Comparison of ENCODE assay signal across 8 mouse cellular contexts in genomic region chr7:100029307-100029706, GRCm38 (mm10). TPM values are rescaled to one million over a fixed set of nuclear protein-coding genes. Genes with fewer than 3 reads are reported as not detected.
DNase-seq lines count a peak whose midpoint lies in the region; ATAC-seq and TF ChIP-seq lines count a peak whose summit lies in the region.

No protein-coding gene starts in this region.

- H3K9ac ChIP-seq in kidney, postnatal 0 days (ENCODE audit: low read depth, low read length): no peak overlapping the region
- no peak overlapping the region for H3K9ac ChIP-seq in midbrain, postnatal 0 days (replicated peaks; ENCODE audit: low read length, poor library complexity, severe bottlenecking)

- no peak overlapping the region for H3K4me3 ChIP-seq in kidney, postnatal 0 days (replicated peaks; ENCODE audit: low read depth, low read length)
- H3K4me3 ChIP-seq in midbrain, postnatal 0 days (ENCODE audit: low read depth, low read length): no peak overlapping the region

- no peak overlapping the region for H3K4me2 ChIP-seq in kidney, postnatal 0 days (ENCODE audit: low read length)
- H3K4me2 ChIP-seq in midbrain, postnatal 0 days (ENCODE audit: low read depth, low read length, poor library complexity, severe bottlenecking): no peak overlapping the region

- no peaks in the 10 kb centered on the region for H3K36me3 ChIP-seq in kidney, postnatal 0 days (ENCODE audit: insufficient read depth, low read length)
- H3K36me3 ChIP-seq in midbrain, postnatal 0 days (ENCODE audit: insufficient read depth, low read length): no peaks in the 10 kb centered on the region

- peak; percentile 87 for TF ChIP-seq CTCF in kidney, postnatal 0 days (IDR thresholded peaks at IDR 0.05; ENCODE audit: low read depth)
- TF ChIP-seq CTCF in midbrain, postnatal 0 days (IDR thresholded peaks at IDR 0.05): peak; percentile 82

- 0 out of 2 replicates have a peak, but pooled peaks cover 3% of the 10 kb centered on the region for H3K4me1 ChIP-seq in kidney, postnatal 0 days (replicated peaks; ENCODE audit: insufficient read depth, low read length)
- H3K4me1 ChIP-seq in midbrain, postnatal 0 days (ENCODE audit: insufficient read depth, low read length): no peaks in the 10 kb centered on the region

- intact Hi-C loops in gastrocnemius, postnatal 14 days (cut with DNase I; ENCODE audit: low total_unique reads): no loop called here

- DNase-seq in kidney, postnatal 0 days (ENCODE audit: low spot score): peak; percentile 73
- no peak for DNase-seq in kidney, postnatal 14 days
- peak; percentile 46 for DNase-seq in ES-CJ7 (ENCODE audit: low read depth, low spot score)
- DNase-seq in midbrain, postnatal 0 days (ENCODE audit: low spot score): peak; percentile 38
- DNase-seq in urinary bladder, postnatal 4 days (ENCODE audit: low spot score in 2 of 2): no peak
- DNase-seq in urinary bladder, postnatal 25 days (ENCODE audit: low spot score): no peak
- no peak for DNase-seq in gastrocnemius, postnatal 14 days

- H3K9me3 ChIP-seq in kidney, postnatal 0 days (replicated peaks; ENCODE audit: low read length): no peaks in the 10 kb centered on the region
- H3K9me3 ChIP-seq in midbrain, postnatal 0 days (ENCODE audit: low read length): no peaks in the 10 kb centered on the region

- H3K27me3 ChIP-seq in kidney, postnatal 0 days (ENCODE audit: insufficient read depth, low read length): no peaks in the 10 kb centered on the region
- H3K27me3 ChIP-seq in midbrain, postnatal 0 days (ENCODE audit: insufficient read depth, low read length): no peaks in the 10 kb centered on the region

- H3K27ac ChIP-seq in kidney, postnatal 0 days: no peak overlapping the region
- no peak overlapping the region for H3K27ac ChIP-seq in midbrain, postnatal 0 days (ENCODE audit: low read depth, low read length)

- ATAC-seq in kidney, postnatal 0 days (replicated peaks; ENCODE audit: low FRiP score, low read depth): no peak
- ATAC-seq in common myeloid progenitor, adult 5-6 weeks (replicated peaks; ENCODE audit: low read depth, poor library complexity, severe bottlenecking): peak; percentile 73
- ATAC-seq in midbrain, postnatal 0 days (ENCODE audit: low FRiP score): no peak

- WGBS in kidney, postnatal 0 days: 55% methylated on average over 3 of the region's 3 CpGs
- 36% methylated on average over 3 of the region's 3 CpGs for WGBS in midbrain, postnatal 0 days

RNA-seq across cellular contexts. Expression of gene Chrdl2, which starts 23.3 kb away (rescaled TPM):
- polyA plus RNA-seq in kidney, postnatal 0 days (2015; fragmentation: Nextera tagmentation; extraction: Ambion mirVana): 0.22 and 0.32 TPM in 2 replicates
- total RNA-seq in common myeloid progenitor, adult 5-6 weeks (2017): not detected in 2 replicates
- 1.7 TPM in 1 of 2 replicates, not detected in the other for total RNA-seq in midbrain, postnatal 0 days (2014; rRNA removed)
- 0.21 and 0.23 TPM in 2 replicates for polyA plus RNA-seq in midbrain, postnatal 0 days (2015; fragmentation: Nextera tagmentation; extraction: Ambion mirVana)
- 1 to 10 TPM; 1.5 to 3.0 TPM for total RNA-seq in gastrocnemius, postnatal 14 days (2021)

RNA-seq across cellular contexts. Expression of gene Rnf169, which starts 49.1 kb away (rescaled TPM):
- polyA plus RNA-seq in kidney, postnatal 0 days (2015; fragmentation: Nextera tagmentation; extraction: Ambion mirVana): 4.4 and 5.0 TPM in 2 replicates
- total RNA-seq in common myeloid progenitor, adult 5-6 weeks (2017): 20.6 and 24.7 TPM in 2 replicates
- total RNA-seq in midbrain, postnatal 0 days (2014; rRNA removed): 17.1 and 18.8 TPM in 2 replicates
- polyA plus RNA-seq in midbrain, postnatal 0 days (2015; fragmentation: Nextera tagmentation; extraction: Ambion mirVana): 3.1 and 3.6 TPM in 2 replicates
- total RNA-seq in gastrocnemius, postnatal 14 days (2021): 1 to 10 TPM; 6.4 to 7.4 TPM

Comparison
In these comparisons a context has a peak if more than half of its experiments do, and no peak if none do; other contexts are left out.
1. DNase-seq: peak in kidney, postnatal 0 days (single experiment), ES-CJ7 (single experiment) and midbrain, postnatal 0 days (single experiment); none in kidney, postnatal 14 days (single experiment), urinary bladder, postnatal 4 days (0 of 2), urinary bladder, postnatal 25 days (single experiment) and gastrocnemius, postnatal 14 days (single experiment).